Mouse (Mus musculus) embryonic facial prominence, embryonic 15.5 days (tissue): ENCODE results near the gene Lrrc4b. TPM values are rescaled to one million over a fixed set of nuclear protein-coding genes. Genes with fewer than 3 reads are reported as not detected.

ENCODE experiments used
- ATAC-seq: fragments of 200-750 bp; cut with Nextera tagmentation; 2 replicates; pipeline ENCODE4 v1.8.0; 2017; ENCODE audit warnings: low read depth, moderate TSS enrichment; ENCODE audit not compliant: insufficient number of reproducible peaks, low FRiP score, low TSS enrichment
- H3K27ac ChIP-seq: fragments of 300-500 bp; sonication (generic); replicated peaks from 2 replicates; pipeline ENCODE4 v1.5.1; 2015; ENCODE audit warnings: mild to moderate bottlenecking, inconsistent platforms
- H3K27me3 ChIP-seq: fragments of 300-500 bp; sonication (generic); 2 replicates; pipeline ENCODE4 v1.6.1; 2015; ENCODE audit warnings: inconsistent platforms
- H3K36me3 ChIP-seq: fragments of 300-500 bp; sonication (generic); 2 replicates; pipeline ENCODE4 v1.6.1; 2015; ENCODE audit warnings: mild to moderate bottlenecking, inconsistent platforms
- H3K4me1 ChIP-seq: fragments of 300-500 bp; sonication (generic); 2 replicates; pipeline ENCODE4 v1.6.1; 2015; ENCODE audit warnings: inconsistent platforms
- H3K4me2 ChIP-seq: fragments of 300-500 bp; sonication (generic); replicated peaks from 2 replicates; pipeline ENCODE4 v1.6.1; 2015; ENCODE audit warnings: mild to moderate bottlenecking, inconsistent platforms
- H3K4me3 ChIP-seq: fragments of 300-500 bp; sonication (generic); replicated peaks from 2 replicates; pipeline ENCODE4 v1.5.1; 2015; ENCODE audit warnings: mild to moderate bottlenecking, inconsistent platforms
- H3K9ac ChIP-seq: fragments of 300-500 bp; sonication (generic); 2 replicates; pipeline ENCODE4 v1.6.1; 2015; ENCODE audit warnings: inconsistent platforms
- H3K9me3 ChIP-seq: fragments of 300-500 bp; sonication (generic); replicated peaks from 2 replicates; pipeline ENCODE4 v1.6.1; 2016; ENCODE audit warnings: inconsistent platforms
- WGBS: fragments of 180-500 bp; shearing (Covaris S2); methylation state at CpG from one replicate; pipeline ENCODE4 v1.1.7; 2015; 5-methylcytosine and 5-hydroxymethylcytosine counted together
- polyA plus RNA-seq: library from polyadenylated mRNA; unstranded; fragments of >200 nt; fragmentation: Nextera tagmentation; extraction: Ambion mirVana; gene quantifications from 2 replicates; pipeline ENCODE4 v1.2.1, GENCODE M21; 2015

Lrrc4b gene
- polyA plus RNA-seq, 1 experiment from 2014 or later, result 1.3 TPM

- no peak for ATAC-seq
- under 1% methylated on average over 5 of the region's 5 CpGs for WGBS
- no peak overlapping the region for H3K27ac ChIP-seq
These were observed 22.8 kb upstream of the Lrrc4b start for GRCm38 (mm10) chr7:44406015-44406355.

DNA sequence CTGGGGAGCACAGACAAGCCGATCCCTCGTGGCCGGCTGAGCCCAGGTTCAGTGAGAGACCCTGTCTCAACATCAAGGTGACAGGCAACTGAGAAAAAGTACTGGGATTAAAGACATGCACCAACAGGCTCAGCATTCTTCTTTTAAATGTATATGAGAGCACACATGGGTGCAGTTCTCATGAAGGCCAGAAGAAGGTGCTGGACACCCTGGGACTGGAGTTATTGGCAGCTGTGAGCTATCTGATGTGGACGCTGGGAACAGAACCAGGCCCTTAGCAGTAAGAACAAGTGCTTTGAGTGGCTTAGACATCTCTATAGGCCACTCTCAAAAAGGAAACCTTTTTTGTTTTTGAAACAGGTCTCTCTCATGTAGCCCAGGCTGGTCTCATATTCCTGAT, 17.7 kb upstream of the Lrrc4b start:
- Histone ChIP-seq H3K27me3 (peaks cover 4% of the 10 kb centered on the region; the same call in 1 of the 2 replicates), H3K4me2 (no peak overlapping the region), H3K27ac (no peak overlapping the region), H3K9ac (no peak overlapping the region), H3K4me3 (no peak overlapping the region), H3K36me3 (no peaks in the 10 kb centered on the region), H3K4me1 (peaks cover under 1% of the 10 kb centered on the region; the same call in 1 of the 2 replicates), H3K9me3 (no peaks in the 10 kb centered on the region)
- ATAC-seq, result no peak
- 67% methylated on average over 4 of the region's 4 CpGs for WGBS

More at GRCm38 (mm10) chr7:44406015-44406355, 22.8 kb upstream of the Lrrc4b start:
- peaks cover 4% of the 10 kb centered on the region; the same call in 1 of the 2 replicates for H3K4me1 ChIP-seq
- no peaks in the 10 kb centered on the region for H3K9me3 ChIP-seq
- peak overlapping the region; percentile 52 for H3K4me2 ChIP-seq
- peak overlapping the region; percentile 49 for H3K4me3 ChIP-seq
- no peak overlapping the region for H3K9ac ChIP-seq
- peaks cover 4% of the 10 kb centered on the region; the same call in 1 of the 2 replicates for H3K27me3 ChIP-seq
- no peaks in the 10 kb centered on the region for H3K36me3 ChIP-seq

- Histone ChIP-seq H3K9me3 (no peaks in the 10 kb centered on the region), H3K27ac (no peak overlapping the region), H3K4me1 (no peaks in the 10 kb centered on the region), H3K4me2 (no peak overlapping the region), H3K4me3 (no peak overlapping the region), H3K27me3 (no peaks in the 10 kb centered on the region), H3K9ac (no peak overlapping the region), H3K36me3 (no peaks in the 10 kb centered on the region)
- no peak for ATAC-seq
- WGBS, result 78% methylated on average over 6 of the region's 6 CpGs
These were observed 15.5 kb upstream of the Lrrc4b start for GRCm38 (mm10) chr7:44413307-44413706.

DNA sequence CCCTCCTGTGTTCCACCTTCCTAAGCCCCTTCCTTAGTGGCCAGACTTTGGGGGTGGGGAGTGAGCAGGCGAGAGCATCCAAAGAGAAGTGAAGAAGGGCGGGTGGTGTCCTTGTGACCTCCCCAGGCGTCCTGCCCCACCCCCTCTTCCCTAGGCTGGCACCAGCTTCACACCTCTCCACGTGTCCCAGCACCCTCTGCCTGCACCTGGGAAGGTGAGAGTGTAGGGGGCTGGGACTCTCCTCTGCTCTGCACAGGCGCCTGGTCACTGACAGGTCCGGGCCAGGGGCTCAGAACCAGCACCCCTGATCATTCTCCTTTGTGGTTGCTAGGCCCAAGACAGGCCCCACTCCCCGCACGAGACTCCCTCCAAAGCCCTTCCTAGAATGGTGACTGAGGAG, 1.2 kb upstream of the Lrrc4b start:
- peak overlapping the region; percentile 61 for H3K4me3 ChIP-seq
- peaks cover 54% of the 10 kb centered on the region for H3K27me3 ChIP-seq
- no peaks in the 10 kb centered on the region for H3K36me3 ChIP-seq
- WGBS, result 9% methylated on average over 8 of the region's 8 CpGs
- H3K9me3 ChIP-seq, result no peaks in the 10 kb centered on the region
- no peak; the same call in 1 of the 2 replicates for ATAC-seq
- H3K4me2 ChIP-seq, result peak overlapping the region; percentile 81
- H3K9ac ChIP-seq, result no peak overlapping the region
- peaks cover 22% of the 10 kb centered on the region for H3K4me1 ChIP-seq
- H3K27ac ChIP-seq, result no peak overlapping the region

DNA sequence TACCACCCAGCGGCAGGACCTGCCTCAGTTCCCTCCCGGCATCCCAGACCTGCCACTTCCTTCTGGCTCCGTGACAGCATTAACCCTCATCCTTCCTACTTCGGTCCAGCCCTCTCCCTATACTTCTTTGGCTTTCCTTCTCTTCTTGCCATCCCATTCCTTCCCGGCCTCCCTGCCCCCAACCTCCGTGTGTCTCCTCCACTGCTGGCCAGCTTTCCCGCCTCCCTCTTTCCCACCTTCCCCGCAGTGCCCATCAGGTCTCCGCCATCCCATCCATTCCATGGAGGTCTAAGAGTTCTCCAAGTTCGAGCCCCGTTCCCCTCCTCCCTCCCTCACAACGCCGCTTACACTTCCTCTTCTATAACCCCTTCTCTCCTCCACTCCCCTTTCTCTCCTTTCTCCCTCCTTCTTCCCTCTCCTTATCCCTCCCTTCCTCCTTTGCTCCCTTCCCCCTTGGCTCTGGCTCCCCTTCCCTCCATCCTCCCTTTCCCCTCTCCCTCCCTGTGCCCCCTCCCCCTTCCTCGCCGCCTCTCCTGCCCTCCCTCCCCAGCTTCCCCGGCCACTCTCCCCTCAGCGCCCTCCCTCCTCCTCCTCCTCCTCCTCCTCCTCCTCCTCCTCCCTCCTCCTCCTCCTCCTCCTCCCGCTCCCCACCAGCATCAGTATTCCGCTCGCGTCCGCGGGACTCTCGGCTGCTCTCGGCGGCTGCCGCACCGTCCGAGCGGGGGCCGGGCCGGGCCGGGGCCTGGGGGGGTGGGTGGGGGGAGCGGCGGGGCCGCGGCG, 457 bp upstream of the Lrrc4b start:
- 2% methylated on average over 15 of the region's 38 CpGs for WGBS
- H3K36me3 ChIP-seq, result no peaks in the 10 kb centered on the region
- H3K9me3 ChIP-seq, result no peaks in the 10 kb centered on the region
- 0 out of 2 replicates have a peak overlapping the region, but pooled peaks have one; percentile 34 for H3K27ac ChIP-seq
- ATAC-seq, result peak; percentile 21; the same call in 1 of the 2 replicates
- peak overlapping the region; percentile 81 for H3K4me2 ChIP-seq
- H3K27me3 ChIP-seq, result peaks cover 52% of the 10 kb centered on the region
- H3K9ac ChIP-seq, result no peak overlapping the region
- H3K4me3 ChIP-seq, result peak overlapping the region; percentile 61
- H3K4me1 ChIP-seq, result peaks cover 22% of the 10 kb centered on the region

DNA sequence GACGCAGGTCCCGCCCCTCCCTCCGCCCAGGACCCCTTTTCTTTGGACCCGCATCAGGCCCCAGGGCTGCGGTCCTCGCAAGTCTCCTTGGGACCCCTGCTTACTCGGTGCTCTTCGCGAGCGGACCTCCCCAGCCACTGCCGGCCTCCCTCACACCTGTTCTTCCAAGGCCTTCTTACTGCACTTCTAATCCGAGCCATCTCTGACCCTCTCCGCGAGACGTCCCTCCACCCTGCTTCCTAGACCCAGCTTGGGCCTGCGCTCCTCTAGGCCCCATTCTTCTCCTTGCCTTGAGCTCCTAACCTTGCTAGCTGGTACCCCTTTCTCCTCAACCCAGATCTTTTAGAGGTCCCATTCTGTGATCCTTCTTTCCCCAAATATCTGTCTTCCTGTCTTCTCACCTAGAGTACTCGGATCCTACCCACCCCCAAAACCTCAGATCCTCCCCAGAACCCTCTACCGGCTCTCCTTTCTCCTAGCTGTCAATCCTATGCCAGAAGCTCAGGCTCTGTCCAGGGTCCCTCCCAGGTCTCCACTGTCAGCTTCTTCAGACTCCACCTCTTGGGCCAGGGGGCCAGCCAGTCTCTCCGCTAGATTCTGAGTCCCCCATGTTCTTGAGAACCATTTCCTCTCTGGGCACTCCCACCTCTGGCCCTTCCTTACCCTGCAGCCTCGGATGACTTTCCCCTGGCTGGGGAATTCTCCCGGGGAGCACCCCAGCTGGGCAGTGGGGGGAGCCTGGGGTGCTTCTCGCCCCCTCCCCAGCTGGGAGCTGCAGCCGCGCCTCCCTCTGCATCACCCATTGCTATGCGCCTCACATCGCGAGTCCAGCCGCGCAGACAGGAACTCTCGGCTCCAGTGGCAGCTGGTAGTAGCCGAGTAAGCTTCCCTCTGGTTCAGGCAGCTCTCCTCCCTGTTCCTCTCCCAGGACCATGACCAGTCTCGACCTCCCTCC, 993 bp downstream of the Lrrc4b start:
- no peak for ATAC-seq
- no peaks in the 10 kb centered on the region for H3K9me3 ChIP-seq
- H3K4me2 ChIP-seq, result peak overlapping the region; percentile 81
- H3K4me1 ChIP-seq, result peaks cover 22% of the 10 kb centered on the region
- H3K36me3 ChIP-seq, result no peaks in the 10 kb centered on the region
- H3K27me3 ChIP-seq, result peaks cover 54% of the 10 kb centered on the region
- H3K4me3 ChIP-seq, result peak overlapping the region; percentile 61
- H3K9ac ChIP-seq, result no peak overlapping the region
- no peak overlapping the region; the same call in 1 of the 2 replicates for H3K27ac ChIP-seq
- 8% methylated on average over 30 of the region's 32 CpGs for WGBS

GRCm38 (mm10) chr7:44432550-44432949, 3.7 kb downstream of the Lrrc4b start:
- Histone ChIP-seq H3K4me1 (peaks cover 21% of the 10 kb centered on the region), H3K27ac (no peak overlapping the region), H3K4me2 (no peak overlapping the region), H3K9me3 (no peaks in the 10 kb centered on the region), H3K9ac (no peak overlapping the region), H3K27me3 (peaks cover 50% of the 10 kb centered on the region), H3K36me3 (no peaks in the 10 kb centered on the region), H3K4me3 (no peak overlapping the region)
- 72% methylated on average over 6 of the region's 6 CpGs for WGBS
- no peak for ATAC-seq

- H3K4me3 ChIP-seq, result no peak overlapping the region
- peak; percentile 40; the same call in 1 of the 2 replicates for ATAC-seq
- H3K36me3 ChIP-seq, result no peaks in the 10 kb centered on the region
- H3K4me1 ChIP-seq, result peaks cover 13% of the 10 kb centered on the region
- peaks cover 50% of the 10 kb centered on the region for H3K27me3 ChIP-seq
- H3K9ac ChIP-seq, result no peak overlapping the region
- no peak overlapping the region for H3K27ac ChIP-seq
- 4% methylated on average over 7 of the region's 7 CpGs for WGBS
- no peaks in the 10 kb centered on the region for H3K9me3 ChIP-seq
- no peak overlapping the region for H3K4me2 ChIP-seq
These were observed 4.6 kb downstream of the Lrrc4b start for GRCm38 (mm10) chr7:44433371-44433770.

GRCm38 (mm10) chr7:44434089-44434488, 5.3 kb downstream of the Lrrc4b start:
- 65% methylated on average over 9 of the region's 9 CpGs for WGBS
- Histone ChIP-seq H3K36me3 (no peaks in the 10 kb centered on the region), H3K27me3 (peaks cover 49% of the 10 kb centered on the region), H3K9ac (no peak overlapping the region), H3K9me3 (no peaks in the 10 kb centered on the region), H3K4me1 (peaks cover 11% of the 10 kb centered on the region), H3K4me3 (no peak overlapping the region), H3K27ac (no peak overlapping the region), H3K4me2 (no peak overlapping the region)
- no peak for ATAC-seq

DNA sequence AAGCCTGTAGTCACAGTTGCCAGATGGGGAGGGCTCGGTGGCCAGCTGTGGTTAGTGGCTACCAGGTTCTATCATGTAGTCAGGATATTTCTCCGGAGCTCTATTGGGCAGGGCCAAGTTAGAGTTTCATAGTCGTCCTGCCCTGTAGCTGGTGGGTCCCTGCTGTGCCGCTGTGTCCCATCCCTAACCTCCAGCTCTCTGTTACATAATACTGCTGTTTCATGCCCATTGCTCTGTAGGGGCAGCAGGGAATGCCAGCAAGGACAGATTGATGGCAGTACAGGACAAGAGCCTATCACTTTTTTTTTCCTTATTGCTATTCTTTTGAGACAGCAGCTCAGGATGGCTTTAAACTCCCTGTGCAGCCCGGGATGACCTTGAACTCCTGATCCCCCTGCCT, 7.0 kb downstream of the Lrrc4b start:
- Histone ChIP-seq H3K27me3 (peaks cover 51% of the 10 kb centered on the region), H3K4me3 (no peak overlapping the region), H3K4me1 (no peaks in the 10 kb centered on the region), H3K9ac (no peak overlapping the region), H3K9me3 (no peaks in the 10 kb centered on the region), H3K27ac (no peak overlapping the region), H3K4me2 (no peak overlapping the region), H3K36me3 (no peaks in the 10 kb centered on the region)
- ATAC-seq, result no peak
- 64% methylated on average over 5 of the region's 5 CpGs for whole genome bisulfite sequencing

GRCm38 (mm10) chr7:44436267-44436666, 7.4 kb downstream of the Lrrc4b start:
- H3K27ac ChIP-seq, result no peak overlapping the region
- no peaks in the 10 kb centered on the region for H3K4me1 ChIP-seq
- no peaks in the 10 kb centered on the region for H3K36me3 ChIP-seq
- H3K4me2 ChIP-seq, result no peak overlapping the region
- H3K27me3 ChIP-seq, result peaks cover 52% of the 10 kb centered on the region
- WGBS, result 10% methylated on average over 1 of the region's 1 CpGs
- H3K4me3 ChIP-seq, result no peak overlapping the region
- H3K9me3 ChIP-seq, result no peaks in the 10 kb centered on the region
- ATAC-seq, result no peak
- no peak overlapping the region for H3K9ac ChIP-seq
